Mouse (Mus musculus): ENCODE results near the gene Ube2c. TPM values are rescaled to one million over a fixed set of nuclear protein-coding genes. Genes with fewer than 3 reads are reported as not detected.
"Not testable (repeated sequence)": the region's sequence is repeated elsewhere in the genome, so short reads cannot be mapped to it uniquely, and the experiment has no call there.

The Ube2c gene
- total RNA-seq, 2 experiments from 2014 or later = 215 to 268 TPM

DNA sequence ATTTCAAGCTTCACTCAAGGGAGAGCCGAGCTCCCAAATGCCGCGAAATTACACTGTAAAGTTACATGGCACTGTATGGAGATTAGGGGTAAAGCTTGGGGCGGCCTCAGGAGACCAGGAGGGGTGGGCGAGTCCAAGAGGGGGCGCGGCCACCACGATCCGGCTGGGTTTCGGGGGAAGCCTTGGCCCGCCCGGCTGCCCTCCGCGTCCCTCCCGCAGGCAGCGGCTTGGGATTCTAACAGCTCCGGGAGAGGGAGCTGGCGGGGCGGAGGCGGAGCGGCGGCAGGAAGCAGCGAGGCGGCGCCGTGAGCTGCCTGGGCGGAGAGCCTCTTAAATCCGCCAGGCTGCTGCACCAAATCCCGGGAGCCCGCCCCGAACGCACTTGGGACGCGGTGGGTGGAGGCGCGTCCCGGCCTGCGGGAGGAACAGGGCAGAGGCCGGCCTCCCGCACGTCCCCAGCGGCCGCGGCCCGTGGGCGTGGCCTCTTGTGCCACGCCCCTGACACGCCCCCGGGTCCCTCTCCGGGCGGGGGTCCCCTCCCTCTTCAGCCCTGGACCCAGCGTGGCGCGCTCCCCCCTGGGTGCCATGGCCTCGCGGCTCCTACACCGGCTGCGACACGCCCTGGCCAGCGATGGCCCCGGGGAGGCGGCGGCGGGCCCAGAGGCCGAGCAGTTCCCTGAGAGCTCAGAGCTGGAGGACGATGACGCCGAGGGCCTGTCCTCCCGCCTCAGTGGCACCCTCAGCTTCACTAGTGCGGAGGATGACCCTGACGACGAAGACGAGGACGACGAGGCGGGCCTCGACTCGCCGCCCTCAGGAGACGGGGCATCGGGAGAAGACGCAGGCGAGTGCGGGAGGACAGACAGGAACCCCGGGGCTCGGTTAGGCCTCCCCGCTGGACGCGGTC lies 16.0 kb downstream of the Ube2c start, which contains the start of gene Snx21:
Gene Snx21 (plus strand): TSS at position 343 of the 907 bp plus-strand sequence.
- peak; percentile 62 for ATAC-seq (replicated peaks; ENCODE audit: low FRiP score, poor library complexity, severe bottlenecking)

- ATAC-seq (replicated peaks; ENCODE audit: low FRiP score, poor library complexity, severe bottlenecking) = peak; percentile 9; the same call in 1 of the 2 replicates
These were observed 16.7 kb downstream of the Ube2c start for GRCm38 (mm10) chr2:164786388-164786885.

- no peak for ATAC-seq (replicated peaks; ENCODE audit: low FRiP score, poor library complexity, severe bottlenecking)
These were observed 17.3 kb downstream of the Ube2c start for GRCm38 (mm10) chr2:164787032-164787431.

GRCm38 (mm10) chr2:164787779-164788178 lies 18.1 kb downstream of the Ube2c start:
- no peak for ATAC-seq (replicated peaks; ENCODE audit: low FRiP score, poor library complexity, severe bottlenecking)

DNA sequence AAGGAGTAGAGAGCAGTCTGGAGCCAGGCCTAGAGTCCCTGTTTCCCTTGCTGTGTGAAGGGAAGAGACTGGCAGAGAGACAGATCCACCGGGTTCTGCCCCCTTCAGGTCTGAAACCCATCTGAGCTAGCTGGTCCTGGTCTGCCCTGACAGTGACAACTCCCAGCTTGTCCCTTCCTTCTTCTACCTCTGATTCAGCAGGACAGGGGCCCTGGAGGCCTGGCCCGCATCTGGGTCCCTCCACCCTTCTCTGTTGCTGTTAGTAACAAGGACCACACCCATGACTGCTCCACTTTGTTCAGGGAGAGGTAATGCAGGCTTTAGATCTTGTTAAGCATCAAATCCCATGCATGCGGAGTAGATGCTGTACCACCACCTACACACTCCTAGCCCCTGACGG lies 18.7 kb downstream of the Ube2c start:
- no peak for ATAC-seq (replicated peaks; ENCODE audit: low FRiP score, poor library complexity, severe bottlenecking)

GRCm38 (mm10) chr2:164790451-164790850 lies 20.8 kb downstream of the Ube2c start:
- ATAC-seq (replicated peaks; ENCODE audit: low FRiP score, poor library complexity, severe bottlenecking) = no peak

DNA sequence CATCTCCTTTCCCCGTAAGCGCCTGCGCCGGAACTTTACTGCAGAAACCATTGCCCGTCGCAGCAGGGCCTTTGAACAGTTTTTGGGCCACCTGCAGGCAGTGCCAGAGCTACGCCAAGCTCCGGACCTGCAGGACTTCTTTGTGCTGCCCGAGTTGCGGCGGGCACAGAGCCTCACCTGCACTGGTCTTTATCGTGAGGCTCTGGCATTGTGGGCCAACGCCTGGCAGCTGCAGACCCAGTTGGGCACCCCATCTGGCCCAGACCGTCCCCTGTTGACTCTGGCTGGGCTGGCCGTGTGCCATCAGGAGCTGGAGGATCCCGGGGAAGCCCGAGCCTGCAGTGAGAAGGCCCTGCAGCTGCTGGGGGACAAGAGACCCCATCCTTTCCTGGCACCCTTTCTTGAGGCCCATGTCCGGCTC lies 22.2 kb downstream of the Ube2c start:
- no peak for ATAC-seq (replicated peaks; ENCODE audit: low FRiP score, poor library complexity, severe bottlenecking)

DNA sequence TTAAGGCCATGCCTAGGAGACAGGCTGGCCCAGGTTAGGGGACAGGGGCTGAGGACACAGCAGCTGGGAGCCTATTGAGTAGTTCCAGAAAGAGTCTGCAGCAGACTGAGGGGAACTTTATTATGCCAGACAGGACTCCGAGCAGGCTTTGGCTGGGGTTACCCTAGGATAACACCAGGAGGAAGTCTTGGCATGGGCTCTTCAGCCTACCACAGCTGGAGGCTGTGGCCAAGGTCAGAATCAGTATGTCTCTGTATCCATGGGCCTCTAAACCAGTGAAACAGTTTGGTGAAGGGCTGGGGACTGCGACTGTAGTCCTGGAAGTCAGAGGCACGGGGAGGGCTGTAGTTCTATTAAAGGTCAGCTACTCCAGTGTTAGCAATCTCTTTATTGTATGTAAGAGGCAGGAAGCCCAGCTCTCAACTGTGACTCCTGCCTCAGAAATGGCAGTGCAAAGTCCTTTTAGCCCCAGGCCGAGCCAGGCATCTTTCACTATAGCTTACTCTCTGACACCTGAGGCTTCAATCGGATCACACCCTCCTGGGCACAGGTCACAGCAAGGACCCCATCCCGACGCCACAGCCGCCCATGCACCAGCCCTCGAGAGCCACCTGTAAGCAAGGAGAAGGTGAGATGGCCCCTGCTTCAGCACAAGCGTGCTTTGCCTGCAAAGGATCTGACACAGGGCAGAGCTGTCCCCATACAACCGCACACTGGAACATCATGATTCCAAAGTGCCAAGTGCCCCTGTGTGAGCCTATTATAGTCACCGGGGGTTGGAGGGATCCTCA lies 22.9 kb downstream of the Ube2c start:
- 0 out of 2 replicates have a peak, but pooled peaks have one; percentile 6 for ATAC-seq (replicated peaks; ENCODE audit: low FRiP score, poor library complexity, severe bottlenecking)

DNA sequence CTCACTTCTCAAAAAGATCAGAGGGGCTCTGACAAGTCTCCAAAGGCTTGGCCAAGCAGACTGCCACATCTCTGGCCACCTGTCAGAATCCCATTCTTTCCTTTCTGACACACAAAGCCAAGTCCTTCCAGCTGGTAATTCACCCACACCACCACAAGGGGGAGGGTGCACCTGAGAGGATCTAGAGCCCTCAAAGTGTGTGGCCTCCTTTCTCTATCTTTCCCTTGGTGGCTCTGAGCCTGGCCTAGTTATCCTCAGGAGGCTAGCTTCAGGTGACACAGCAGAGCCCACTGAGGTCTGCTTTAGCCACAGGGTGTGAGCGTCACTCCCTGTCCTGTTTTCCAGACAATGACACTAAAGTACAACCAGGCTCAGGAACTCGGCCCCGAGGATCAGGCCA lies 23.5 kb downstream of the Ube2c start:
- ATAC-seq (replicated peaks; ENCODE audit: low FRiP score, poor library complexity, severe bottlenecking) = peak; percentile 59

DNA sequence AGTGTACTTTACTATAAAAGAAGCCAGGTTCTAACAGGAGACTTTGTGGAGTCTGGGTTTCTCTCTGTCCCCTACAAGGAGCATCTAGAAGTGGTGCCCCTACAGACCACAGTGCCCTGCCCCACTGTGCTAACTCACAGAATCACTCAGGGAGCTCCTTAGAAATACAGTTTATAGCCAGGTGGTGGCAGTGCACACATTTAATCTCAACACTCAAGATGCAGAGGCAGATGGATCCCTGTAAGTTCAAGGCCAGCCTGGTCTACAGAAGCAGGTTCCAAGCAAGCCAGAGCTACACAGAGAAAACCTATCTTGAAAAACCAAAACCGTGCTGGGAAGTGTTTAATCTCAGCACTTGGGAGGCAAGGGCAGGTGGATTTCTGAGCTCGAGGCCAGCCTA lies 24.1 kb downstream of the Ube2c start:
- peak; percentile 47; the same call in 1 of the 2 replicates for ATAC-seq (replicated peaks; ENCODE audit: low FRiP score, poor library complexity, severe bottlenecking)

- ATAC-seq (replicated peaks; ENCODE audit: low FRiP score, poor library complexity, severe bottlenecking) = peak; percentile 72
These were observed 24.6 kb downstream of the Ube2c start for GRCm38 (mm10) chr2:164794293-164794692.

DNA sequence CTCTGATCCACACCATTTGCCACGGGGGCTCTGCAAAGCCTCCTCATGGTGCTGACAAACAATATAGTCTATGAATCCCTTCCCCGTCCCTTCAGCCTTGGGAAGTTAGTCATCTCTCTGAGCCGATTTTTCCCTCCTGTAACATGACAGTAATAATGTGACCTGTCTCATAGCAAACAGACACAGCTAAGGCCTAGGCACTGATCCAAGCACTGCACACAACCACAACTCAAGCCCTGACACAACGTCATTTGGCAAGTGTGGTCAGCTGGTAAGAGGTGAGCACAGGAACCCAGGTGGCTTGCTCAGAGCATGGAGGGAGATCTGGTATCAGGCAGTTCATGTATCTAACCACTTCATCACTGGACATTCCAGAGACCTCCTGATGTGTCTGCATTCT lies 26.2 kb downstream of the Ube2c start:
- no peak for ATAC-seq (replicated peaks; ENCODE audit: low FRiP score, poor library complexity, severe bottlenecking)

- ATAC-seq (replicated peaks; ENCODE audit: low FRiP score, poor library complexity, severe bottlenecking) = not testable (repeated sequence)
These were observed 28.9 kb downstream of the Ube2c start for GRCm38 (mm10) chr2:164798554-164798953.

- no peak for ATAC-seq (replicated peaks; ENCODE audit: low FRiP score, poor library complexity, severe bottlenecking)
These were observed 30.7 kb downstream of the Ube2c start for GRCm38 (mm10) chr2:164800252-164801004.

GRCm38 (mm10) chr2:164803201-164803920 lies 33.7 kb downstream of the Ube2c start:
- ATAC-seq (replicated peaks; ENCODE audit: low FRiP score, poor library complexity, severe bottlenecking) = no peak

DNA sequence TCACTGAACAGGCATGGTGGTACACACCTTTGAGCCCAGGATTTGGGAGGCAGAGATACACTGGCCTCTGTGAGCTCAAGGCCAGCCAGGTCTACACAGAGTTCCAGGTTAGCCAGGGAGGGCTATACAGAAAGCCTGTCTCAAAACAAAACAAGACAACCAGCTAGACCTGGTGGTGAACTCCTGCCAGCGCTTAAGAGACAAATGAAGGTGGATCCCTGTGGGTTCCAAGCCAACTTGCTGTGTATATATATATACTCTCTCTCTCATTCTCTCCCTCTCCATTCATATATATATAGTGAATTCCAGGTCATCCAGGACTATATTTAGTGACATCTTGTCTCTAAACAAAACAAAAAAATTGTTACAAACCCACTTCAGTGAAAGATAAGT lies 34.2 kb downstream of the Ube2c start:
- no peak for ATAC-seq (replicated peaks; ENCODE audit: low FRiP score, poor library complexity, severe bottlenecking)

- ATAC-seq (replicated peaks; ENCODE audit: low FRiP score, poor library complexity, severe bottlenecking) = peak; percentile 92
These were observed 35.0 kb downstream of the Ube2c start, which contains the start of the genes Acot8 and Zswim3 for GRCm38 (mm10) chr2:164804533-164805331. Gene Acot8, minus strand, starts transcription at chr2:164804882. Gene Zswim3, plus strand, starts transcription at chr2:164805098.

GRCm38 (mm10) chr2:164805332-164805718 lies 35.6 kb downstream of the Ube2c start:
- peak; percentile 70 for ATAC-seq (replicated peaks; ENCODE audit: low FRiP score, poor library complexity, severe bottlenecking)

Measured in erythroblast, adult 5-6 weeks (primary cell).